Mouse (Mus musculus): ENCODE measurements at regions not wholly inside any gene's neighbourhood (a gene's known extent, or its start where the extent isn't known, plus 50 kb on each side); places are given as distances from the start of the nearest gene placed in this dataset.

DNA sequence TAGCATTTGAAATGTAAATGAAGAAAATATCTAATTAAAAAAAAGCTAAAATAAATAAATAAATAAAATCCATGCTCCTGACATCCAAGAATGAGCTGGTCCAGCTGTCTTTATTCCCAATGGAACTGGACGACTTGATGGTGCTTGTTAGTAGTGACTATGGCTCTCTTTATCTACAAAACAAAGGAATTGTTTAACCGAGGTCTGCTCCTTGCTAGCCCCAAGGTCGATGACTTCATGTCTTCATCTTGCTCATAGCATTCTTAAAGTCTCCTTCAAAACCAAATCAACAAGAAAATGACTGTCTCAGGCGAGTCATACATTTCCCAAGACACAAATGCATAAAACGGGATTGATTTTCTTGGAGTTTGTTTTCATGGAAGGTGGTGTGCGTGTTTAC lies 212.5 kb upstream of the Glra1 start:
- TF ChIP-seq POLR2A (IDR thresholded peaks at IDR 0.05; ENCODE audit: extremely low read depth, insufficient read depth, low read length): no peak
- TF ChIP-seq CTCF (IDR thresholded peaks at IDR 0.05; ENCODE audit: low read depth, low read length): no peak

Measured in liver, adult 2 months (tissue).